Mouse (Mus musculus) kidney, adult 2 months (tissue): ENCODE results near the gene Med19. TPM values are rescaled to one million over a fixed set of nuclear protein-coding genes. Genes with fewer than 3 reads are reported as not detected.

Source experiments
- DNase-seq: peaks from one replicate; pipeline ENCODE4 v3.0.0; 2021
- H3K27ac ChIP-seq: fragments of 200-500 bp; 2 replicates; pipeline ENCODE4 v1.5.1; 2012; ENCODE audit warnings: low read depth, low read length, control low read depth, inconsistent platforms; ENCODE audit not compliant: insufficient read depth
- H3K27me3 ChIP-seq: fragments of 200-500 bp; replicated peaks from 2 replicates; pipeline ENCODE4 v1.6.1; 2012; ENCODE audit warnings: mild to moderate bottlenecking, moderate library complexity, low read length, inconsistent platforms; ENCODE audit not compliant: control insufficient read depth, insufficient read depth
- H3K36me3 ChIP-seq: fragments of 200-500 bp; 2 replicates; pipeline ENCODE4 v1.6.1; 2012; ENCODE audit warnings: mild to moderate bottlenecking, moderate library complexity, low read length, inconsistent platforms; ENCODE audit not compliant: control insufficient read depth, insufficient read depth
- H3K4me1 ChIP-seq: fragments of 200-500 bp; 2 replicates; pipeline ENCODE4 v1.6.1; 2011; ENCODE audit warnings: low read length; ENCODE audit not compliant: control insufficient read depth, insufficient read depth
- H3K4me3 ChIP-seq: fragments of 200-500 bp; 2 replicates; pipeline ENCODE4 v1.5.1; 2011; ENCODE audit warnings: mild to moderate bottlenecking, low read depth, low read length, control low read depth; ENCODE audit not compliant: insufficient read depth
- CTCF ChIP-seq: fragments of 200-500 bp; conservative IDR thresholded peaks from 2 replicates; pipeline ENCODE4 v1.5.1; 2011; ENCODE audit warnings: low read depth, mild to moderate bottlenecking, control low read depth, low read length, moderate library complexity, mixed read lengths; ENCODE audit not compliant: insufficient read depth, insufficient read length
- POLR2A ChIP-seq: fragments of 200-500 bp; IDR thresholded peaks from one replicate; pipeline ENCODE4 v1.6.1; 2011; ENCODE audit warnings: low read depth, low read length, control low read depth
- WGBS: fragments of 180-500 bp; shearing (Covaris S2); methylation state at CpG from one replicate; pipeline ENCODE4 v1.1.7; 2018; 5-methylcytosine and 5-hydroxymethylcytosine counted together
- polyA plus RNA-seq: library from polyadenylated mRNA; depleted of rRNA; stranded (reverse); fragments of >200 nt; gene quantifications from 2 replicates; pipeline ENCODE4 v1.2.3, GENCODE M21; 2012

The Med19 gene
- polyA plus RNA-seq, 1 experiment = 9.3 TPM

GRCm38 (mm10) chr2:84711898-84712297 is 33.7 kb downstream of the Med19 start:
- H3K27me3 ChIP-seq = no peaks in the 10 kb centered on the region
- no peak overlapping the region for H3K27ac ChIP-seq
- H3K4me1 ChIP-seq = peaks cover 11% of the 10 kb centered on the region; the same call in 1 of the 2 replicates
- H3K36me3 ChIP-seq = peaks cover 8% of the 10 kb centered on the region
- WGBS = 80% methylated on average over 2 of the region's 2 CpGs
- TF ChIP-seq CTCF (no peak), POLR2A (no peak)
- no peak overlapping the region for H3K4me3 ChIP-seq
- DNase-seq = no peak

GRCm38 (mm10) chr2:84714422-84714810 is 36.2 kb downstream of the Med19 start:
- no peaks in the 10 kb centered on the region for H3K27me3 ChIP-seq
- H3K4me3 ChIP-seq = peak overlapping the region; percentile 95
- H3K27ac ChIP-seq = peak overlapping the region; percentile 91
- under 1% methylated on average over 26 of the region's 26 CpGs for WGBS
- TF ChIP-seq POLR2A = no peak
- TF ChIP-seq CTCF = no peak
- no peak for DNase-seq
- H3K4me1 ChIP-seq = peaks cover 4% of the 10 kb centered on the region; the same call in 1 of the 2 replicates
- peaks cover 8% of the 10 kb centered on the region for H3K36me3 ChIP-seq

- under 1% methylated on average over 105 of the region's 107 CpGs for WGBS
- peak within 1 kb of the TSS; percentile 95 for H3K4me3 ChIP-seq
- peak; percentile 99 for DNase-seq
- TF ChIP-seq CTCF (no peak), POLR2A (peak; percentile 93)
- no peaks in the 10 kb centered on the region for H3K27me3 ChIP-seq
- peaks cover 5% of the 10 kb centered on the region for H3K36me3 ChIP-seq
- peak within 1 kb of the TSS; percentile 93 for H3K27ac ChIP-seq
- H3K4me1 ChIP-seq = peaks cover 4% of the 10 kb centered on the region; the same call in 1 of the 2 replicates
These were observed 36.8 kb downstream of the Med19 start, which contains the start of gene Zdhhc5 for GRCm38 (mm10) chr2:84714811-84715561. Zdhhc5 (minus strand) TSS chr2:84715180.

GRCm38 (mm10) chr2:84715562-84716361 is 37.6 kb downstream of the Med19 start:
- H3K27me3 ChIP-seq = no peaks in the 10 kb centered on the region
- peak; percentile 97 for DNase-seq
- H3K4me3 ChIP-seq = peak overlapping the region; percentile 76
- WGBS = under 1% methylated on average over 33 of the region's 33 CpGs
- H3K27ac ChIP-seq = peak overlapping the region; percentile 93
- TF ChIP-seq POLR2A (no peak), CTCF (no peak)
- H3K36me3 ChIP-seq = peaks cover 1% of the 10 kb centered on the region; the same call in 1 of the 2 replicates
- peaks cover 4% of the 10 kb centered on the region; the same call in 1 of the 2 replicates for H3K4me1 ChIP-seq

- TF ChIP-seq POLR2A = no peak
- TF ChIP-seq CTCF = no peak
- Histone ChIP-seq H3K27ac (peak overlapping the region; percentile 93), H3K36me3 (no peaks in the 10 kb centered on the region; the same call in 1 of the 2 replicates), H3K4me3 (peak overlapping the region; percentile 76; the same call in 1 of the 2 replicates), H3K27me3 (no peaks in the 10 kb centered on the region), H3K4me1 (peaks cover 4% of the 10 kb centered on the region; the same call in 1 of the 2 replicates)
- 24% methylated on average over 9 of the region's 9 CpGs for WGBS
- DNase-seq = no peak
These were observed 38.5 kb downstream of the Med19 start for GRCm38 (mm10) chr2:84716423-84717355.

GRCm38 (mm10) chr2:84717357-84717756 is 39.2 kb downstream of the Med19 start:
- WGBS = 95% methylated on average over 4 of the region's 4 CpGs
- H3K27ac ChIP-seq = no peak overlapping the region
- TF ChIP-seq CTCF (no peak), POLR2A (no peak)
- H3K36me3 ChIP-seq = no peaks in the 10 kb centered on the region; the same call in 1 of the 2 replicates
- no peak for DNase-seq
- H3K4me1 ChIP-seq = peaks cover 4% of the 10 kb centered on the region; the same call in 1 of the 2 replicates
- no peaks in the 10 kb centered on the region for H3K27me3 ChIP-seq
- no peak overlapping the region for H3K4me3 ChIP-seq
